Mouse (Mus musculus) midbrain, embryonic 14.5 days (tissue): Measurements from ENCODE around the gene Ube2f. TPM values are rescaled to one million over a fixed set of nuclear protein-coding genes. Genes with fewer than 3 reads are reported as not detected.
A peak's percentile ranks its signal among the peaks of the same experiment; 100 is the strongest.

Experiments used
- ATAC-seq: fragments of 200-750 bp; cut with Nextera tagmentation; 2 replicates; pipeline ENCODE4 v1.8.0; 2017; ENCODE audit warnings: moderate number of reproducible peaks, moderate library complexity; ENCODE audit not compliant: low FRiP score, low TSS enrichment
- DNase-seq: peaks from one replicate; pipeline ENCODE4 v3.0.0-alpha.2; 2015
- H3K27ac ChIP-seq: fragments of 300-500 bp; sonication (generic); replicated peaks from 2 replicates; pipeline ENCODE4 v1.5.1; 2014; ENCODE audit warnings: mild to moderate bottlenecking, low read depth, low read length, moderate library complexity
- H3K27me3 ChIP-seq: fragments of 300-500 bp; sonication (generic); 2 replicates; pipeline ENCODE4 v1.6.1; 2014; ENCODE audit warnings: low read length, control low read depth, mixed read lengths; ENCODE audit not compliant: control insufficient read depth, insufficient read depth
- H3K36me3 ChIP-seq: fragments of 300-500 bp; sonication (generic); 2 replicates; pipeline ENCODE4 v1.6.1; 2014; ENCODE audit warnings: low read length, control low read depth; ENCODE audit not compliant: control insufficient read depth, insufficient read depth
- H3K4me1 ChIP-seq: fragments of 300-500 bp; sonication (generic); 2 replicates; pipeline ENCODE4 v1.6.1; 2014; ENCODE audit warnings: mild to moderate bottlenecking, antibody characterized with exemption, low read length, control low read depth; ENCODE audit not compliant: control insufficient read depth, insufficient read depth
- H3K4me2 ChIP-seq: fragments of 300-500 bp; sonication (generic); 2 replicates; pipeline ENCODE4 v1.6.1; 2014; ENCODE audit warnings: mild to moderate bottlenecking, low read length, moderate library complexity
- H3K4me3 ChIP-seq: fragments of 300-500 bp; sonication (generic); replicated peaks from 2 replicates; pipeline ENCODE4 v1.5.1; 2014; ENCODE audit warnings: low read depth, low read length
- H3K9ac ChIP-seq: fragments of 300-500 bp; sonication (generic); replicated peaks from 2 replicates; pipeline ENCODE4 v1.6.1; 2014; ENCODE audit warnings: mild to moderate bottlenecking, low read length, moderate library complexity
- H3K9me3 ChIP-seq: fragments of 300-500 bp; sonication (generic); 2 replicates; pipeline ENCODE4 v1.6.1; 2016; ENCODE audit warnings: low read length, control low read depth, mixed read lengths; ENCODE audit not compliant: control insufficient read depth
- WGBS: fragments of 180-500 bp; shearing (Covaris S2); extraction: QIAGEN DNeasy Blood & Tissue Kit; methylation state at CpG from one replicate; pipeline ENCODE4 v1.1.7; 2014; 5-methylcytosine and 5-hydroxymethylcytosine counted together
- polyA plus RNA-seq: library from polyadenylated mRNA; unstranded; fragments of >200 nt; fragmentation: Nextera tagmentation; extraction: Ambion mirVana; gene quantifications from 2 replicates; pipeline ENCODE4 v1.2.1, GENCODE M21; 2014

Gene Ube2f
- polyA plus RNA-seq, 1 experiment from 2014 or later = 75.2 TPM

- WGBS = 69% methylated on average over 15 of the region's 15 CpGs
- no peaks in the 10 kb centered on the region for H3K4me1 ChIP-seq
- H3K9ac ChIP-seq = no peak overlapping the region
- ATAC-seq (no peak), DNase-seq (no peak)
- no peaks in the 10 kb centered on the region for H3K9me3 ChIP-seq
- no peak overlapping the region for H3K27ac ChIP-seq
- H3K27me3 ChIP-seq = no peaks in the 10 kb centered on the region
- H3K4me2 ChIP-seq = no peak overlapping the region
- H3K4me3 ChIP-seq = no peak overlapping the region
- no peaks in the 10 kb centered on the region for H3K36me3 ChIP-seq
Measured at GRCm38 (mm10) chr1:91227381-91228054, 22.6 kb upstream of the Ube2f start.

GRCm38 (mm10) chr1:91231142-91231541 lies 19.0 kb upstream of the Ube2f start:
- no peak overlapping the region for H3K9ac ChIP-seq
- no peak for ATAC-seq

GRCm38 (mm10) chr1:91231896-91232295 lies 18.2 kb upstream of the Ube2f start:
- Histone ChIP-seq H3K27ac (no peak overlapping the region), H3K27me3 (no peaks in the 10 kb centered on the region), H3K4me3 (no peak overlapping the region), H3K4me1 (no peaks in the 10 kb centered on the region), H3K9ac (no peak overlapping the region), H3K36me3 (no peaks in the 10 kb centered on the region), H3K4me2 (no peak overlapping the region), H3K9me3 (no peaks in the 10 kb centered on the region)
- no peak for ATAC-seq
- WGBS = 62% methylated on average over 5 of the region's 5 CpGs
- no peak for DNase-seq

More at GRCm38 (mm10) chr1:91231142-91231541, 19.0 kb upstream of the Ube2f start:
- no peak overlapping the region for H3K4me2 ChIP-seq
- H3K27ac ChIP-seq = no peak overlapping the region
- no peaks in the 10 kb centered on the region for H3K9me3 ChIP-seq
- DNase-seq = no peak
- no peaks in the 10 kb centered on the region for H3K4me1 ChIP-seq
- no peaks in the 10 kb centered on the region for H3K27me3 ChIP-seq
- 67% methylated on average over 6 of the region's 6 CpGs for WGBS
- no peaks in the 10 kb centered on the region for H3K36me3 ChIP-seq
- no peak overlapping the region for H3K4me3 ChIP-seq

- Histone ChIP-seq H3K27me3 (no peaks in the 10 kb centered on the region), H3K4me1 (no peaks in the 10 kb centered on the region), H3K9ac (no peak overlapping the region), H3K9me3 (no peaks in the 10 kb centered on the region), H3K36me3 (no peaks in the 10 kb centered on the region), H3K27ac (no peak overlapping the region), H3K4me2 (no peak overlapping the region), H3K4me3 (no peak overlapping the region)
- DNase-seq = no peak
- no peak for ATAC-seq
- 82% methylated on average over 5 of the region's 5 CpGs for WGBS
Measured at GRCm38 (mm10) chr1:91235395-91235794, 14.7 kb upstream of the Ube2f start.

- H3K27ac ChIP-seq = no peak overlapping the region
- no peak overlapping the region for H3K4me3 ChIP-seq
- DNase-seq (no peak), ATAC-seq (no peak)
- H3K4me2 ChIP-seq = no peak overlapping the region
- no peaks in the 10 kb centered on the region for H3K36me3 ChIP-seq
- H3K9ac ChIP-seq = no peak overlapping the region
- H3K4me1 ChIP-seq = no peaks in the 10 kb centered on the region
- WGBS = 86% methylated on average over 6 of the region's 6 CpGs
- no peaks in the 10 kb centered on the region for H3K9me3 ChIP-seq
- no peaks in the 10 kb centered on the region for H3K27me3 ChIP-seq
Measured at GRCm38 (mm10) chr1:91237676-91238075, 12.4 kb upstream of the Ube2f start.

- ATAC-seq = no peak
- peak; percentile 54 for DNase-seq
- Histone ChIP-seq H3K27ac (no peak overlapping the region), H3K9ac (no peak overlapping the region), H3K4me2 (no peak overlapping the region), H3K9me3 (no peaks in the 10 kb centered on the region), H3K27me3 (no peaks in the 10 kb centered on the region), H3K4me1 (no peaks in the 10 kb centered on the region), H3K4me3 (no peak overlapping the region), H3K36me3 (no peaks in the 10 kb centered on the region)
- 25% methylated on average over 5 of the region's 5 CpGs for WGBS
Measured at GRCm38 (mm10) chr1:91239112-91239511, 11.0 kb upstream of the Ube2f start.

GRCm38 (mm10) chr1:91239800-91240199 lies 10.3 kb upstream of the Ube2f start:
- no peaks in the 10 kb centered on the region for H3K9me3 ChIP-seq
- no peak overlapping the region for H3K27ac ChIP-seq
- ATAC-seq (no peak), DNase-seq (no peak)
- no peaks in the 10 kb centered on the region for H3K36me3 ChIP-seq
- H3K27me3 ChIP-seq = no peaks in the 10 kb centered on the region
- no peak overlapping the region for H3K4me2 ChIP-seq
- H3K4me1 ChIP-seq = no peaks in the 10 kb centered on the region
- WGBS = 89% methylated on average over 1 of the region's 1 CpGs
- no peak overlapping the region for H3K9ac ChIP-seq
- H3K4me3 ChIP-seq = no peak overlapping the region

- Histone ChIP-seq H3K27ac (no peak overlapping the region), H3K27me3 (no peaks in the 10 kb centered on the region), H3K36me3 (no peaks in the 10 kb centered on the region), H3K4me3 (no peak overlapping the region), H3K4me2 (no peak overlapping the region), H3K9ac (no peak overlapping the region), H3K4me1 (no peaks in the 10 kb centered on the region), H3K9me3 (no peaks in the 10 kb centered on the region)
- DNase-seq (no peak), ATAC-seq (no peak)
- WGBS = 80% methylated on average over 1 of the region's 1 CpGs
Measured at GRCm38 (mm10) chr1:91240685-91241084, 9.4 kb upstream of the Ube2f start.

- Histone ChIP-seq H3K4me2 (no peak overlapping the region), H3K9ac (no peak overlapping the region), H3K4me3 (no peak overlapping the region), H3K9me3 (no peaks in the 10 kb centered on the region), H3K36me3 (no peaks in the 10 kb centered on the region), H3K27ac (no peak overlapping the region), H3K27me3 (no peaks in the 10 kb centered on the region), H3K4me1 (no peaks in the 10 kb centered on the region)
- DNase-seq = no peak
- WGBS = 93% methylated on average over 4 of the region's 4 CpGs
- no peak for ATAC-seq
Measured at GRCm38 (mm10) chr1:91241249-91241648, 8.9 kb upstream of the Ube2f start.
